Mouse (Mus musculus): ENCODE data around the gene Prex1.

The Prex1 gene

DNA sequence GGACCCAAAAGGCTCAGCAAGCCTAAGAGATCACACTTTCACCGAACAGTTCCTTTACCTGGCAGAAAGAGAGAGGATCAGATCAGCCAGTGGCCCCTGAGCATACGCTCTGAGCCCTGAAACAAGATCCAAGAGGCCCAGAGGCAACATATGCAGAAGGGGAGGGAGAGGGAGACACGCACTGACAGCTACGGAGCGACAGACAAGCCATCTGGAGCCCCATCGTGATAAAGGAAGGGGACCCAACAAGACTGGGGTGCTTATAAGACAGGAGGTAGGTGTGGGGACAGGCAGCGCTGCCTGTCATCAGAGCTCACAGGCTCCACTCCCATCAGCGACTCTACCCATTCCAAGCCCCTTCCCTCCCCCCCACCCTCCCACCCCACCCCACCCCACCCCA is 27.8 kb downstream of the Prex1 start:
- DNase-seq (ENCODE audit: low read depth), result no peak

DNA sequence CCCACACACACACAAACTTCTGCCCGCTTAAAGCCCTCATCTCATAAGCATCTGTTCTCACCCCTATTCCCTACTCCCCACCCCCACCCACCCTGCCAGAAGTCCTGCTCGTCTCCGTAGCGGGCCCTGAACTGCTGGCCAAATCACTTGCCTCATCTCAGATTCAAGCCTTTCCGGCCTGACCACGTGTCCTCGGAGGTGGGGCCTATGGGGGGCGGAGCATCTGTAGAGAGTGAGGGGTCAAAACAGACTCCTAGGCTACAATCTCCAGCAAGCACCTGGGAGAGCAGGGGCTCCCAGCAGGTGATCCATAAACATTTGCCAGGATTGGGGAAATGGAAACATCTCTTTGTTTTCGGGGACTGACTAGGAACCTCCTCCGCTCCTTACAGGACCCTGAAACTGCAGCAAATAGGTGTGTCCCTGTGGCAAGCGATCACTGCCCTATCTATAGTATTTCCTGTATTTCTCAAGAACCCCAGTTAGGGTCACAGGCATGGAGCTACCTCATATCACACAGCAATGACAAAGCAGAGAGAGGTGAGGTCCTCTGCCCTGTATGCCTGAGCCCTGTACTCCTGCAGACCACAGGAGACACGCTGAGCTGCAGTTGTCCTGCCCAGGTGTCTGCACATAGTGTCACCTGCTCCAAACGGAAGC is 29.6 kb downstream of the Prex1 start:
- DNase-seq (ENCODE audit: low read depth), result no peak

DNA sequence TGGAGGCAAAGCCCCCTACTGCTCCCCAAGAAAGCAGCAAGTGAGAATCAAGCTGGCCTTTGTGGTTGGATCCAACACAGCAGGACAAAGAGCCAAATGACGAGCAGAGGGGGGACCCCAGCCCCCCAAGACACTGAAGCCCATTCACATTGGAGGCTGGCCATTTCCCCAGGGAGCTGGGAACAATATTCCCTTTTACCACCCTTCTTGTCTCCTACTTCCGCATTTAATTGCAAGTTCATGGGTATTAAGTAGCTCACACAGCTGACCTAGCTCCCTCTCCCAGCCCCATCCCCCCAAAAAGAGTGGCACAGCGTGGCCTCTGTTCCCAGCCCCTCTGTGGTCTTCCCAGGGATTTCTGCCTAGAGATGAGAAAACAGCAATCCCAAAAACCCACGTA is 30.8 kb downstream of the Prex1 start:
- DNase-seq (ENCODE audit: low read depth), result no peak

DNA sequence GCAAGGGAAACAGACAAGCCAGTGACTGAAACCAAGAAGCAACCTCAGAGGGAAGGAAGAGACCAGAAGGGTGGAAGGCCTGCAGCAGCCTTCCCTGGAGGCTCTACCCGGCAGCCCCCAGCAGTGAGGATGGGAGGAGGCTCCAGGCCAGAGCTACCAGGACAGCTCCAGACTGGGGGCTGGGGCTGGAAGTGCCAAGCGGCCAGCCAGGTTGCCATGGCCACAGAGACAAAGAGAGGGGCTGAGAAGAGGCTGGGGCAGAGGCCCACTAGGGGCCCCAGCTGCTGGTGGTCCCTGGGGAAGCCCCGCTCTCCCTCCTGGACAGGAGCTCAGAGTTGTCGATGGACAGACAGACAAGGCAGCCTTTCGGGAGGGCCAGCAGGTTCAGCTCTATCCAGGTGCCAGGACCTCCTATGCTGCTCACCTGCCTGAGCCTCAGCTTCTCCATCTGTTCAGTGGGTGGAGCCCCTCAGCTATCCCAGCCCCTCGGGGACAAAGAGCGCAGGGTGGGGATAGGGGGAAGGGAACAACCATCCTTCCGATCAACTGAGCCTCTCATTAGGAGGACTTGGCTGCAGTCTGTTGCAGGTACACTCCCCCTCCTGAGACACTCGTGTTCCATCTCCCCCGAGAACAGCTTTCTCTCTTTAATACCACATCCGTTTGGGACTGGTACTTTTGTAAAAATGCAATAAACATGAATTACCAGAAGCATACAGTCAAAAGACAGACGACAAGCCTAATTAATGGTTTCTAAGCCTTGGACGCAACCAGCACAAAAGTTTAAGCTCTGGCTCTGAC is 34.5 kb downstream of the Prex1 start:
- DNase-seq (ENCODE audit: low read depth), result no peak

DNA sequence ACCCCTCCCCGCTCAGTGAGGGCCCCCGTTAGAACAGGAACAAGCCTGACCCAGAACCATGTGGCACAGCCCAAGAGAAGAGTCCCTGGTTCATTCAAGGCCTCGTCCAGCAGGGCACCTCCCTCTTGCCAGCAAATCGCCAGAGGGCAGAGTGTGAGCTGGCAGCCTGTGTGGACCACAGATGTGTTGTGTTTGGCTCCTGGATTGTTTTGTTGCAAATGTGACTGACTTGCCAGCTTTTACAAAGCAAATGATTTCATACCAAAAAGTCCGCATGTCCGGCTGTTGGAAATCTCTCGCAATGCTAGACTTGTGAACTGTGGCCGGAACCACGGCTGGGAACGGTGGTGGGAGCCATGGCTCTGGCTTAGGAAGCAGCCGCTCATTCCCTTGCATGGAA is 36.7 kb downstream of the Prex1 start:
- no peak for DNase-seq (ENCODE audit: low read depth)

DNA sequence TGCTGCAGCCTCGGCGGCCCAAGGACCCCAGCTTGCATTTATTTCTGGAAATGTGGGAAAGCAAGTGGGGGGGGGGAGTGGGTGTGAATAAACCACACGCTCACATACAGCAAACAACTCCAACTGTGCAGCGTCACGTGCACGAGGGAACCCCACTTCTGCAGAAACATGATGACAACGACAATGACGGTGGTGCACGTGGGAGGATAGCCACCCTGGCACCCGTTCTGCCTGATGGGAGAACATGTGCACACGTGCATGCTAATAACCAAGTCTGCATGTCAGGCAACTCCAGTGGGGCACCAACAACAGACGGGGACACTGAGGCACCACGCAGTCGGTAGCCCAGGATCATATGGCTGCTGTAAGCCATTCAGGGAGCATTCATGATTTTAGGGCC is 37.1 kb downstream of the Prex1 start:
- DNase-seq (ENCODE audit: low read depth), result no peak

DNA sequence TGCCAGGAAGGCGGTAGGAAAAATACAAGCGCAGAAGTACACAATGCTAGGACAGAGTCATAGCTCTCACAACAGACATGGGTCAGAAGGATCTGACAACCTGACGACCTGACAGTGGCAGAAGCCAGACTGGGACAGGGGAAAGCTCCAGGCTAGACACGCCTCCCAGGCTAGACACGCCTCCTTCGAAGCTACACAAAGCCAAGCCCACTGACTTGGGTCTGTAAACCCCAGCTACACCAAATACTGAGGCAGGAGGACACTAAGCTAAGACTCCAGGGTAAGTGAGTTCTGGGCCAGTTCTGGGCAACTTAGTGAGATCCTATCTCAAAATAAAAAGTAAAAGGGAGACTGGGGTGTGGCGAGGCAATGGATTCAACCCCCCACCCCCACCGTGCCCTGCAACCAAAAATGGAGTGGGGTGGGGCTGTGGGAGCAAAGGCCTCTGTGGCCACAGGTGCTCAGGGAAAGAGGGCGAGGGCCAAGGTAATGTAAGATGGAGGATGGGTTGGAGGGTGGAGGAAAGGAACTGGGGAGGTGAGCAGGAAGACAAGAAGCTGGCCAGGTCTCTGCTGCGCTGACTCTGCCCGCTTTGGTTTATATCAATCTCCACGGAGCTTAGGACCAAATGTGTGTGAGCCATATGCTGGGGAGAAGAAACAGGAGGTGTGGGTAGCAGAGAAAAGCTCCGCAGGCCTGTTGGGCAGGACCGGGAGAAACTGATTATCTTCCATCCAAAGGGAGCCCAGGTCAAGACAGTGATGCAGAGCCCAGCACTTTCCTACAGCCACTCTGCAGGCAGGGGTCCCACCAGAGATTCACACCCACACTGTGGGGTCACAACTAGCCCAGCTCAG is 37.8 kb downstream of the Prex1 start:
- DNase-seq (ENCODE audit: low read depth), result no peak

DNA sequence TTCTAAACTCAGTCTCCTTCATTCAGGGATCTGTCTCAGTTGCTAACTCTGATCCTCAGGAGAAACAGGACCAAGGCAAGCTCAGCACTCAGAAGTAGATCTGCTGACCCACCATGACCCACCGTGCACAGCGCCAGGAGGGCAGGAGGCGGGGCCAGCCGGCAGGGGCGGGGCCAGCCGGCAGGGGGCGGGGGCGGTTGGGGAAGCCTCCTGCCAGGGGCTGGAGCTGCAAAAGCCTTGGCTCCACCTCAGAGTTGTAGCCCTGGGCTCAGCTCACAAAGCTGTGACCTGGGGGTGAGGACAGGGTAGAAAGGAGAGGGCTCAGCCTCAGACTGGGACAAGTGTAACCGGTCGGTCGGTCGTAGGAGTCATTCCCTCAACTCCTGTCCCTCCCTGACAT is 38.9 kb downstream of the Prex1 start:
- DNase-seq (ENCODE audit: low read depth), result no peak

DNA sequence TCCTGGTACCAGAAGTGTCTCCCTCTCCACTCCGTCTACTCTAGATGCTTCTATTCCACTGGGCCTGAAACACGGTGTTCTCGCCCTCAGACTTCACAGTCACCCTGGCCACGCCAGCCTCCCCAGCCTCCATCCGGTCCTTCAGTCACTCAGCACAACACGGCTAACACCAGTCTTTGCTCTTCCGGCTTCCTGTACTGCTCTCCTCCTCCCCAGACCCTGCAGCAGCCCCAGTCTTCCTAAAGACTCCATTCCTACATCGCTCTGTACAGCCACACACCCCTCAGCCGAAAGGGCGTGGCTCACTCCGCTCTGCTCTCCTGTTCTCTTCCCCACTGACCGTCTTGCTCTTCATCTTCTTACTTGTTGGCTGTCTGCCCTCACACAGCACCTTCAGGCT is 39.7 kb downstream of the Prex1 start:
- peak; percentile 57 for DNase-seq (ENCODE audit: low read depth)

DNA sequence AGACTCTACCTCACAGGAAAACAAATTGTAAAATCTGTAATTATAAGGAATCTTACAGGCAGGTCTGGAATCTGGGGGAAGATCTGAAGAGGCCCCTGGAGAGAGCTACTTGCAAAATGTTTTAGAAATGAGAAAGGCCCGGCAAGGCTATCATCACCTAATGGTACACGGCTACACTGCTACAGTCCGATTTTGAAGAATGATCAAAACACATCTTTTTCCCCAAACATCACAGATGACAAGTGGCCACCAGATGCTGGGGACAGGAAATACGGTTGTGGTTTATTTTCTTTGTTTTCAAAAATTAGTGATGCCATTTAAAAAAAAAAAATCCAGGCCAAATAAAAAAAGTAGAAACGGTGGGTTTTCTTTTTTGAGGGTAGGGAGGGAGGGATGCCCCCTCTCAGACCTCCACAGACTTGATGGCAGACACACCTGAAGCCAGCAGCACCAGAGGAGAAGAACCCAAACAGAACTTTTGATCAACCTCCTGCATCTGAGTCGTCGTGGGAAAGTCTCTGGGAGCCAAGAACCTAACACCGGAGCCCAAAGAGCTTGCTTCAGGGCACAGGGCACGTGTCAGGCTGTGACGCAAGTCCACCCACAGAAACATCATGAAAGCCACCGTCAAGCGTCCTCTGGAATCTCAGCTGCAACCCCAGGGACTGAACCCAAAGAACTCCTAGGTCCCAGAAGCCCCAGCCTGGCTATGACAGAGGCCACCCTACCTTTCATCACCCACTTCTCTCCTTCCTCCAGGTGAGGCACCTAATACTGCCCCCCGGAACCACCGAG is 41.3 kb downstream of the Prex1 start:
- peak; percentile 77 for DNase-seq (ENCODE audit: low read depth)

DNA sequence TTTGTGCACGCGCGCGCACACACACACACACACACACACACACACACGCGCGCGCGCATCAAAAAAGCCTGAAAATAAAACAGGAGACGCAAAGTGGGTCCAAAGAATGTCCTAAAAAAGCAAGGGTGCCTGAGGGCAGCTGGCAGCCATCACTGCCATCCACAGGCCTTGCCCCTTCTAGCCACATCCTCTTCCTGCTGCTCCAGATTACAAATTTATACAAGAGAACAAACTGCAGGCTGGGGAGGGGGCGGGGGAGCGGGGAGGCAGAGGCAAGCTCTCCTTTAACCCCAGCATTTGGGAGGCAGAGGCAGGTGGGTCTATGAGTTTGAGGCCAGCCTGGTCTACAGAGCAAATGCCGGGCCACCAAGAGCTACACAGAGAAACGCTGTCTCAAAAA is 42.0 kb downstream of the Prex1 start:
- DNase-seq (ENCODE audit: low read depth), result peak; percentile 75

DNA sequence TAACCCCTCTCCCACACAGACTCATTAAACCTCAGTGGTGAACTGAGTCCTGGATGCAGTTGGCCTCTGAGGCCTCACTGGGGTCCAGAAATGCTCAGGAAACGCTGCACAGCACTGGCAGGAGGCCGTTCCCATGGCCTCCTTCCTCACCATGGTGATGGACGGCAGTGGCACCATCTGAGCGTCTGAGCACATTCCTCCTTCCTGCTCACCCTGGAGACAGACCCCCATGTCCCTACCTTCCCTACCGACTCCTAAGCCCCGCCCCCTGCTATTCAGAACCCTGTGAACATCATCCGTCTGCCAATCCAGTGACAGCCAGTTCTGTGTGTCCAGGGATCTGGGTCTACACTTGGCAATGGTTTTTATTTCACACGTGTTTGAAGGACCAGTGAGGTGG is 42.6 kb downstream of the Prex1 start:
- no peak for DNase-seq (ENCODE audit: low read depth)

DNA sequence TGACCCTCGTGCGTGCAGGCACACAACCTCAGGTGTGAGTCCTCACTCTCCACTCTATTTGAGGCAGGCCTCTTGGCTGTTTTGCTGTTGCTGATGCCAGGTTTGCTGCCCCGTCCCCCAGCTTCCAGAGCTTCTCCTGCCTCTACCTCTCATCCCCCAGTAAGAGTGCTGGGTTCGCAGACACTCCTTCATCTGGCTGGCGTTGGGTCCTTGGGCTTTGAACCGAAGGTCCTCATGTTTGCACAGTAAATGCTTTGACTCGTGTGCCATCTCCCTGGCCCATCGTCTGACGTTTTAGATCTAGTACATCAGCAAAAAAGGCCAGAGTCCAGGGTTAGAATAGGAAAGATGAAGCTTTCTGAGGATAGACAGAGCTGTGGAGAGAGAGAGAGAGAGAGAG is 43.7 kb downstream of the Prex1 start:
- DNase-seq (ENCODE audit: low read depth), result no peak

DNA sequence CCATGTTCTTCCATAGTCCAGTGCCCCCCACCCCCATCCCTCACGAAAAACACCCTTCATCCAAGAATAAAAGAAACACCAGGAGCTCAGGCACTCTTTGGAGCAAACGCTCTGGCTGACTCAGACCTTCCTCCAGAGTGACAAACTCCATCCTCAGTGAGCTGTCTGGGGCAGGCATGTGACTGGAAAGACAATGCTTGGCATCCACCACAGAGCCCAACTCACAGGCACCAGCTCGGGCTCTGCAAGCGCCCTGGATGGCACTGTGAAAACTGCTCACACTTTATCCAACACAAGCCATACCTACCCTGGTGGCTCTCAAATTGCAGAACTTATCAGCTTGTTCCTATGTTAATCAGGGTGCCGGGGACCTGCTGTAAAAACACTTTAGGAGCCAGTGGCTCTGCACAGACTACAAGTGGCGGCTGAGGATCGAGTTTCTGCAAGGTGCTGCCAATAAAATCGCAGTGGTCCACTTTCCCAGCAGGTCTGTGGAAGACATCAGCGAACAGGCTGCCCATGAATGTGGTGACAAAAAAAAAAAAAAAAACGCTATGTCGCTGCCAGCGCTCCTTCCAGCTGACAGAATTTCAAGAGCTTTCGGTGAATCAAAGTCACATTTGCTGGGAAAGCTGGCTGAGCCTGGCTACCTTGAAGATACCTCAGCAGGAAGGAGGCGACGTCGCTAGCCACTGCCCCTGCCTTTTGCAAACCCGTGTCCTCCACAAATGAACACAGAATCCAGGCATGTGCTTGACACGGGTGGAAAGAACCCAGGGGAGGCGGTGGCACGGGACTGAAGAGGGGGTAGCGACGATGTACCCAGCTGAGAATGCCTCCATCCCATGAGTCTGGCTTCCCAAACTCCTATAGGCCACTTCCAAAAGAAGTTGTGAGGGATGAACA is 45.6 kb downstream of the Prex1 start:
- DNase-seq (ENCODE audit: low read depth), result no peak

DNA sequence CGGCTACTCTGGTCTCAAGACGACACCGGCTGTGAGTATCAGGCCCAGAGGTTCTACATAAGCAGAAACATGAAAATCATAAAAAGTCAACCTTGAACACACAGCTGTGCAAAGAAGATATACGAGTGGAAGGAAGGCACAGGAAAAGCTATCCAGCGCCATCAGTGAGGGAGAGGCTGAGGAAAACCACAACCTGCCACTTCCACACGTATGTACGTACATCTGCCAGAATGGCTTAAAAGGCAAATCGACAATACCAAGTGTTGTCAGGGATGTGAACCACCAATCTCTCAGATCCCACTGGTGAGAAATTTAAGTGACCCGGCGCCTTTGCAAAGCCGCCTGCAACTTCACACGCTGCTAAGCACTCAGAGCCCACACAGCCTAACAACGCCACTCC is 47.5 kb downstream of the Prex1 start:
- peak; percentile 54 for DNase-seq (ENCODE audit: low read depth)

DNA sequence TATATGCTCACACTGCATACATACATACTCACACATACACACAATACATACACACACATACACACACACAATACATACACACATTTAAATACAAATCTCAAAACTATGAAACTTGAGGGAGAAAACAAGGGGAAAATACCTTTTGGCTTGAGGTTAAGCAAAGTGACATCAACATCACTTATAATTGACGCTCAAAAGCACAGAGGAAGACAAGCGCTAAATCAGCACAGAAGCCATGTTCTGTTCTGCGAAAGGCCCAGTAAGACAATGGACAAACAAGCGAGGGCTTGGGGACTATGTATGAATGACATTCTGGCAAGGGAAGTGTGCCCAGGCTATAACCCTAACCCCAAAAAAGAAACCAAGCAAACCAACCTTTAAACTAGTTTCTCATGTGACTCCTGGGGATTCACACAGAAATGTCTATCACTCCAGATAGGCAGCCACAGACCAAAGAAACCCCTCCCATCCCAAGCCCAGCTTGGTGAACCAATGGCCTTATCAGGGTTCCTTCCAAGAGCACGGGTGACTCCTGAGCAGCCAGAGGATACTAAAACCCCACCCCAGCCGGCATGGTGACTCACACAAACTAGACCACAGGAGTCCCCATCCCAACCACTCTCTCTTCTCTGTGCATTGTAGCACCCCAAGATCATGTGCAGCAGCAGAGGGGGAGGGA is 48.2 kb downstream of the Prex1 start:
- DNase-seq (ENCODE audit: low read depth), result peak; percentile 67

DNA sequence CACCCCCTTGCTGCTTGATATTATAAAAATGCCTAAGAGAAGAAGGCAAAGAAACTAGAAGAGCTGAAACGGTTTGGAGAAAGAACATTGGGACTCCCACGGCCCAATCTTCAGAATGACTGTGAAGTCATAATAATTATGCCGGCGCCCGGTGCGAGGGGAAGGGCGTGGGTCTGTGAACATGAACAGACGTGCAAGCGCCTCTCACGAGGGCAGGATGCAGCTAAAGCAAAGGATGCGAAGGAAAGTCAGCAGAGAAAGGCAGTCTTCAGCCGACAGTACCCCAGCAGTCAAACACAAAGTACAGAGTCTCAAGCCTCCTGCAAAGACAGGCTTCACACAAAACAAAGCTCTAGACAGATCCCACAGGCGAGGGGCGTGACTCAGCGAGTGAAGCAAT is 49.1 kb downstream of the Prex1 start:
- peak; percentile 72 for DNase-seq (ENCODE audit: low read depth)

DNA sequence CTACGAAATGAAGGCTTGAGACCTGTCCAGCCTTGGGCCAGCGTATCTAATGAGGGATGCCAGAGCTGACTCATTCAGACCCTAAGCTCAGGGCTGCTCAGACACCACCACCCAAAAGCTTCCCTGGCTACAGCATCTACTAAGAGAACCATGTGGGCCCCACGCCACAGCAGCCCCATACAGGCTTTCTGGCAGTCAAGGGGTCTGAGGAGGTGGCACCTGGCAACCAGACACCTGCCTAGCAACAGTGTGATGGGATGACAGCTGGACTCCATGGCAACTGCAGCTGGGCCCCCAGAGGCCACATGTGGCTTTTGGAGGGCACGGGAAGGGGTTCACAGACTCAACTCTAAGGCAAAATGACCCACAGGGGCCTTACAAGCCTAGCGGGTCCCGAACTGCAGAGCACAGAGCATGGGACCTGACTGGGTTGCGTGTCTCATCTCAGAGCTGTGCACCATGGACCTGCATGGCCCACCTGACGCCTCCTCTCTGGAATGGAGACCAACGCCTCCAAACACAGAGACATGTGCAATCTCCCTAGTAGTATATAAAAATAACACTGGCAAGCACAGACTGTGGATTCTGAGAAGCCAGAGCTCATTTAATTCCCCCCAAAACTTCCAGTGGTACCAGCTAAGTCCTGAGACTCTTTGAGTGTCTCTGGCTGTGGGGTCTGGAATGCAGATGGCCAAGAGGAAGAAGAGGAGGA is 50.2 kb downstream of the Prex1 start:
- DNase-seq (ENCODE audit: low read depth), result no peak

DNA sequence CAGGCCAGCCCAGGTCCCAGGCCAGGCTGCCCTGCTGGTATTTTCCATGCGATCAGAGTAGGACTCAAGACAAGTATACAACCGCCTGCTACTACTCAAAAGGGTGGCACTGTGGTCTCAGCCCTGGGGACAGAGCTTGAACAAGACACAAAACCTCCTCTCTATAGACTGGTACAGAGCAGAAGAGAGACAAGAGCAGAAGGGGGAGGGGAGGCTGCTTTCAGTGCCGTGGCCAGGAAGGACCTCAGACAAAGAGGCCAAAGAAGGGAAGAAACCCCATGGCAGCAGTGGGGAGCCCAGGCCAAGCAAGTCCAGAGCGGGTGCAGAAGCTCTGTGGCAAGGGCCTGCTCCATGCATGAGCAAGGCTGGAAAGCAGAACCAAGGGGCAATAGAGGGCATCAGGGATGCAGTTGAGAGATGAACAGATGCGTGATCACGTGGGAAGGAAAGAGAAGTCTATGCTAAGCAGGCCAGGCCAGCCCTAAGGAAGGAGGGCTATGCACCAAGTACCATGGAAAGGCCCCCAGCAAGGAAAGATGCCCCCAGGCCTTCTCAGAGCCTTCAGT is 51.0 kb downstream of the Prex1 start:
- no peak for DNase-seq (ENCODE audit: low read depth)
